Mouse (Mus musculus) spleen, adult 2 months (tissue): ENCODE results near the gene Cyp39a1. TPM values are rescaled to one million over a fixed set of nuclear protein-coding genes. Genes with fewer than 3 reads are reported as not detected.
A peak's percentile ranks its signal among the peaks of the same experiment; 100 is the strongest.

Experiments used
- DNase-seq, 2 experiments: peaks; one replicate each; pipeline versions ENCODE4 v3.0.0 to v3.0.0-alpha.2; 2012 to 2021; ENCODE audit warnings: low spot score in 2 of 2, low read depth in 1 of 2
- H3K27ac ChIP-seq: fragments of 200-500 bp; 2 replicates; pipeline ENCODE4 v1.5.1; 2012; ENCODE audit warnings: low read length, inconsistent platforms; ENCODE audit not compliant: insufficient read depth
- H3K27me3 ChIP-seq: fragments of 200-500 bp; 2 replicates; pipeline ENCODE4 v1.6.1; 2012; ENCODE audit warnings: mild to moderate bottlenecking, moderate library complexity, low read length, inconsistent platforms; ENCODE audit not compliant: control insufficient read depth, insufficient read depth
- H3K36me3 ChIP-seq: fragments of 200-500 bp; 2 replicates; pipeline ENCODE4 v1.6.1; 2012; ENCODE audit warnings: mild to moderate bottlenecking, low read length, inconsistent platforms; ENCODE audit not compliant: control insufficient read depth, insufficient read depth
- H3K4me1 ChIP-seq: fragments of 200-500 bp; 2 replicates; pipeline ENCODE4 v1.6.1; 2011; ENCODE audit warnings: inconsistent platforms; ENCODE audit not compliant: control insufficient read depth, insufficient read depth, insufficient read length
- H3K4me3 ChIP-seq: fragments of 200-500 bp; 2 replicates; pipeline ENCODE4 v1.5.1; 2011; ENCODE audit warnings: mild to moderate bottlenecking, inconsistent platforms; ENCODE audit not compliant: insufficient read depth, insufficient read length; ENCODE audit errors: extremely low read depth
- CTCF ChIP-seq: fragments of 200-500 bp; IDR thresholded peaks from 2 replicates; pipeline ENCODE4 v1.5.1; 2011; ENCODE audit warnings: mild to moderate bottlenecking, inconsistent platforms; ENCODE audit not compliant: insufficient read depth, insufficient read length, insufficient replicate concordance; ENCODE audit errors: extremely low read depth
- POLR2A ChIP-seq: fragments of 200-500 bp; IDR thresholded peaks from 2 replicates; pipeline ENCODE4 v1.6.1; 2011; ENCODE audit warnings: low read depth, low read length, inconsistent platforms
- WGBS: fragments of 180-500 bp; shearing (Covaris S2); methylation state at CpG from one replicate; pipeline ENCODE4 v1.1.7; 2018; 5-methylcytosine and 5-hydroxymethylcytosine counted together
- polyA plus RNA-seq: library from polyadenylated mRNA; depleted of rRNA; stranded (reverse); fragments of >200 nt; gene quantifications from 2 replicates; pipeline ENCODE4 v1.2.3, GENCODE M21; 2012

Gene Cyp39a1
- polyA plus RNA-seq, 1 experiment = 1.5 TPM

DNA sequence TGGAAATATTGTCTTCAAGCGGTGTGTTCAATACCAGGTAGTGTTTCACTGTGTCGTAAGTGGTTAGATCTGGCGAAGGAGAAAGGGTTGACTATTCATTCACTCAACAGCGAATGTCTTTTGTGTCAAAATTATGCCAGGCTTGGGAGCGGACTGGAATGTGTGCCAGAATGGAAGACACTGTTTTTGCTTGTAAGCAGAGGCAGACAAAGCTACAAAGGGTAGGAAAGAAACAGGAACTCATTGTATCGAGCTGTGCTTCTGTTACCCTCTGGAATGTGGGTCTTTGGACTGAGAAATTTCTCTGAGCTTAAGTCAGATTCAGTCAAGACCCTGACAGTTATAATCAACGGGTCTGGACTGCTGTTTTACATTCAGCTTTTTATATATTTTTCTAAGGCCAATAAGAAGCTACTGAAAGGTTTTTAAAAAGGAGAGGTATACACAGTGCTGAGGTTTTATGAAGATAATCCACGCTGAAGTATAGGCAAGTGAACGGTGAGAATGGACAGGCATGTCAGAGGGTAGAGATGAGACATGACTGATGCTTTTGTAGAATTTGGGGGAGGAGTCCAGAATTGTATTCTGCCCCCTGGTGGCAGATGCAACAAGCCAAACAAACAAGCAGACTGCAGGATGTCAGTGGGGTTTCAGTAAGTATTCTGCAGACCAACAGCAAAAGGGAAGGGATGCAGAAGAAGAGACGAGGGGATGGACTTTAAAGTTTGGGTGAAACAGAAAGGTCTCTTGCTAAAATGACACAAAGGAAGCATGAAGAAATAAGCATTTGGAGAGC lies 17.4 kb upstream of the Cyp39a1 start:
- Histone ChIP-seq H3K36me3 (no peaks in the 10 kb centered on the region), H3K4me3 (no peak overlapping the region), H3K27ac (no peak overlapping the region), H3K4me1 (no peaks in the 10 kb centered on the region), H3K27me3 (no peaks in the 10 kb centered on the region)
- TF ChIP-seq CTCF (peak; percentile 25; the same call in 1 of the 2 replicates), POLR2A (no peak)
- WGBS = 86% methylated on average over 10 of the region's 10 CpGs
- DNase-seq = peak in 1 of 2 experiments; percentile 4

DNA sequence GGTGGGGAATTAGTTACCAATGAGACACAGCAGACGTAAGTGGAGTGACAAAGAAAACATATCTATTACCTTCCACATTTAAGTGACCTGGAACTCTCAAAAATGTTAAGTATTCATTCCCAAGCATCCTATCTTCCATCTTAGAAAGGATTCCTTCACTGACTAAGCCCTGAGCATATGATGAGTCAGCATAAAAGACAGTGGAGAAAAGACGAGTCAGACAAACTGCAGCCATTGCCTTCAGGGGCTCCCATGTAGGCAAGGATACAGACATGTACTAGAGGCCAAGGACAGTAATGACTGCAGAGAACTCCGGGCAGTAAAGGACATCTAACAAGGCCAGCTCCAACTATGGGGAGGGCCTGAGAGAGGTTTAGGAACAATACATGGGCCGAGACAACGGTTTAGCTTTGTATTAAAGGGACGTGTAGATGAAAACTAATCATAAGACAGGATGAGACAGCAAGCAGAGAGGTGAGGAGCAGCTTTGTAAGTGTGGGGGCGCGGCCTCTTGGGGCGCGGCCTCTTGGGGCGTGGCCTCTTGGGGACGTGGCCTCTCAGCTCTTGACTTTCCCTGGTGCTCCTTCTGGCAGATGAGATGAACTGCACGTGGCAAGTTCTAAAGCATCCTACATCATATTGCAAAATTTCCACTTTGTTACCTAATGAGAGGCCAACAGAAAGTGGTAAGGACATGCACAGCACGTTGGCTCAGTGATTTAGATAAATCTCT lies 15.7 kb upstream of the Cyp39a1 start:
- no peak for TF ChIP-seq POLR2A
- no peak for TF ChIP-seq CTCF
- Histone ChIP-seq H3K4me3 (no peak overlapping the region), H3K4me1 (no peaks in the 10 kb centered on the region), H3K27ac (no peak overlapping the region), H3K27me3 (no peaks in the 10 kb centered on the region), H3K36me3 (no peaks in the 10 kb centered on the region)
- WGBS = 79% methylated on average over 14 of the region's 14 CpGs
- no peak for DNase-seq

DNA sequence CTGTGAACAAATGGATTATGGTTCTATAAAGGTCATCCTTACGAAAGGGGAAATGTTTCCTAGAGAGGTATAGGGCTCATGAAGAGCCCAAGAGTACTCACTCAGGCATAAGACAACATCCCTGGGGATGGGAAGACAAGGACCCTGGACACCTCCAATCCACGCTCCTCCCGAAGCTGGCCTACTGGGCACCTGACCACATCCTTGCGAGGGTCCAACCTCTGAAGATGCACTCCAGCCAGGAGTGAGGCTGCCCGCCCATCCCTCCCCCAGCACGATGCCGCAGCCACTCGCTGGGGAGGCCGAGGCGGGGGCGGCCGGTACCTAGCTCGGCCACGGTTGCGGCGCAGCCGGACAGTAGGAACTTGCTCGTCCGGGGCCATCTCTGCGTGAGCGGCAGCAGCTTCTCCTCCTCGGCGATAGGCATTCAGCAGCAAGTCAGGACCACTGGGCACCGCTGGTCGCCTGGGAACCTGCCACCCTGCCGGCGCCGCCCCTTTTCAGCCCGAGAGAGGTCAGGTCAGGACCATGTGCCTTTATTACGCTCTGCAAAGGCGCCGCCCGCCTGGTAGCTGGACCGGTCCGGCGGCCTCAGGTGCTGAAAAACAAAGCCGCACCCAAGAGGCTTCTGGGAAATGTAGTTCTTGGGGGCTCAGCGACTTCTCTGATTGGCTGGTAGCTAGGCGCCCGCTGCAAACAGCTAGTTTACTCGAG lies 492 bp upstream of the Cyp39a1 start, which contains the start of gene Slc25a27:
Gene Slc25a27 (minus strand): TSS at position 639 of the 714 bp plus-strand sequence.
- TF ChIP-seq POLR2A (no peak), CTCF (no peak)
- DNase-seq = peak; percentile 82 to 89
- Histone ChIP-seq H3K4me3 (peak within 1 kb of the TSS; percentile 70), H3K4me1 (peaks cover 5% of the 10 kb centered on the region), H3K27me3 (no peaks in the 10 kb centered on the region), H3K27ac (no peak within 1 kb of the TSS), H3K36me3 (no peaks in the 10 kb centered on the region)
- 2% methylated on average over 41 of the region's 41 CpGs for WGBS

DNA sequence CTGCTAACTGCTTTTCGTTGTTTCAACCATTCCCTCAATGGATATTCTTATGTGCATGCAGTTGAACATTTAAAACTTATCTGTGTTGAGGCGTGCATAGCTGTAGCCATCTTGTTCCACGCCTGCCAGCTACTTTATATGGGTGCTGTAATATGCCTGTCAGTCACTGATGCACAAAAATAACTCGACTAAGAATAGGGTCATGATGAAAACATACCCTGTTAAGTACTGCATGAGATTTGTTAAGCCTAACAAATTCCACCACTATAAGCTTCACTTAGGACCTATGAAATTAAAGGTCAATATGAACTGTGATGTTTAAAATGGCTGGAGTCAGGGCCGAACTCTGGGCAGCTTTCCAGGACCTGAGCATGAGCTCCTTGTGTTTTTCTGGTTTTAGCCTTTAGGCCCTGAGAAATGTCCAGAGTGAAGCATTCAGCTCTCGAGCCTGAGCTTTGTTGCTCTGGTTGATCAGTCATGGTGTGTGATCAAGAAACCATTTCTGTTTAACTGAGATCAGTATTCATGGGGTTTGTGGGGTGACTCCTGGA lies 2.0 kb downstream of the Cyp39a1 start:
- Histone ChIP-seq H3K27me3 (no peaks in the 10 kb centered on the region), H3K27ac (no peak overlapping the region), H3K4me3 (no peak overlapping the region), H3K36me3 (no peaks in the 10 kb centered on the region), H3K4me1 (peaks cover 5% of the 10 kb centered on the region)
- TF ChIP-seq CTCF (no peak), POLR2A (no peak)
- WGBS = 81% methylated on average over 6 of the region's 6 CpGs
- no peak for DNase-seq

DNA sequence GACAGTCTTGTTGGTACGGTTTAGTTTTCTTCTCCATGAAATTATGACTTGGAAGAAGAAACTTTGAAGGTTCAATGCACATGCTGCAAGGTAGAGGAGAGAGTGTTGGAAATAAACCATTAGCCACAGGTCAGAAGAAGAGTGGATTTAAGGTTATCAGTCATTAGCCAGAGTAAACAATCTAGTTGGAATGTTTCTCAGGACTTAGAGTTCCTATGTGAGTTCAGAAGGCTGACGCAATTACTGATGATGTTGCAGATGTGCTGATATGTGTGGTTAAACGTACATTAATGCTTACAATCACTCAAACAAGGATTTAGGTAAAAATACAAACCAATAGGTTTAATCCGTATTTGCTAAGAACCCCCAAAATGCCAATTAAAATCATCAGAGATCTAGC lies 4.7 kb downstream of the Cyp39a1 start:
- TF ChIP-seq POLR2A = no peak
- TF ChIP-seq CTCF = no peak
- no peak for DNase-seq
- H3K27me3 ChIP-seq = no peaks in the 10 kb centered on the region
- peaks cover 3% of the 10 kb centered on the region; the same call in 1 of the 2 replicates for H3K4me1 ChIP-seq
- no peak overlapping the region for H3K27ac ChIP-seq
- H3K36me3 ChIP-seq = no peaks in the 10 kb centered on the region
- no peak overlapping the region for H3K4me3 ChIP-seq
- 94% methylated on average over 4 of the region's 4 CpGs for WGBS

DNA sequence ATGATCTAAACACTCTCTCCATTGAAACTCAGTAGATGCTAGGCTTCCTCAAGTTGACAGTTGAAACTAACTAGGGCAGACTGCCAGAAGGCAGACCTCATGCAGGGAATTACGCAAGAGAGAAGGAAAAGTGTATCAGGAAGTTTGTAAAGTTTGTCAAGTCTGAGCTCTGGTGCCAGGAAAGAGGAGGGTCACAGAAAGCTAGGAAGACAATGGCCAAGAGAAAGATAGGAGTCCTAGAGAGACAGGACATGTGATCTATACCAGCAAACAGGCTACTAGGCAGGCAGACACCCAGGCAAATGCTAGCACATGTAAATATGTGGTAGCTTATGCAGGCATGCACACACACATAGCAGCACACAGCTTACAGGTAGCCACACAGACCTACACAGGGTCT lies 8.0 kb downstream of the Cyp39a1 start:
- Histone ChIP-seq H3K4me3 (no peak overlapping the region), H3K27ac (no peak overlapping the region), H3K4me1 (no peaks in the 10 kb centered on the region), H3K36me3 (no peaks in the 10 kb centered on the region), H3K27me3 (no peaks in the 10 kb centered on the region)
- 71% methylated on average over 1 of the region's 1 CpGs for WGBS
- TF ChIP-seq CTCF (no peak), POLR2A (no peak)
- no peak for DNase-seq
